Mouse (Mus musculus) limb, embryonic 11.5 days (tissue): ENCODE data around the gene B830017H08Rik. TPM values are rescaled to one million over a fixed set of nuclear protein-coding genes. Genes with fewer than 3 reads are reported as not detected.

ENCODE experiments used
- ATAC-seq: fragments of 200-750 bp; cut with Nextera tagmentation; 2 replicates; pipeline ENCODE4 v1.8.0; 2017; ENCODE audit warnings: low read depth; ENCODE audit not compliant: insufficient number of reproducible peaks, low FRiP score, low TSS enrichment
- DNase-seq: peaks from one replicate; pipeline ENCODE4 v3.0.0-alpha.2; 2015; ENCODE audit warnings: low spot score
- H3K27ac ChIP-seq: fragments of 300-500 bp; sonication (generic); replicated peaks from 2 replicates; pipeline ENCODE4 v1.5.1; 2014; ENCODE audit warnings: low read depth, mild to moderate bottlenecking, low read length
- H3K27me3 ChIP-seq: fragments of 300-500 bp; sonication (generic); 2 replicates; pipeline ENCODE4 v1.6.1; 2014; ENCODE audit warnings: mild to moderate bottlenecking, low read length, mixed read lengths; ENCODE audit not compliant: control insufficient read depth, insufficient read depth
- H3K36me3 ChIP-seq: fragments of 300-500 bp; sonication (generic); 2 replicates; pipeline ENCODE4 v1.6.1; 2014; ENCODE audit warnings: mild to moderate bottlenecking, low read length, moderate library complexity, mixed read lengths; ENCODE audit not compliant: control insufficient read depth, insufficient read depth
- H3K4me1 ChIP-seq: fragments of 300-500 bp; sonication (generic); 2 replicates; pipeline ENCODE4 v1.6.1; 2014; ENCODE audit warnings: low read length, mixed read lengths; ENCODE audit not compliant: control insufficient read depth, insufficient read depth
- H3K4me2 ChIP-seq: fragments of 300-500 bp; sonication (generic); 2 replicates; pipeline ENCODE4 v1.6.1; 2014; ENCODE audit warnings: low read depth, mild to moderate bottlenecking, moderate library complexity; ENCODE audit not compliant: severe bottlenecking
- H3K4me3 ChIP-seq: fragments of 300-500 bp; sonication (generic); 2 replicates; pipeline ENCODE4 v1.5.1; 2014; ENCODE audit warnings: low read depth, low read length
- H3K9ac ChIP-seq: fragments of 300-500 bp; sonication (generic); 2 replicates; pipeline ENCODE4 v1.6.1; 2014; ENCODE audit warnings: mild to moderate bottlenecking, low read length
- H3K9me3 ChIP-seq: fragments of 300-500 bp; sonication (generic); 2 replicates; pipeline ENCODE4 v1.6.1; 2016; ENCODE audit warnings: low read length; ENCODE audit not compliant: control insufficient read depth
- WGBS: fragments of 180-500 bp; shearing (Covaris S2); extraction: QIAGEN DNeasy Blood & Tissue Kit; methylation state at CpG from one replicate; pipeline ENCODE4 v1.1.7; 2014; 5-methylcytosine and 5-hydroxymethylcytosine counted together
- polyA plus RNA-seq: library from polyadenylated mRNA; unstranded; fragments of >200 nt; fragmentation: Nextera tagmentation; extraction: Ambion mirVana; gene quantifications from 2 replicates; pipeline ENCODE4 v1.2.1, GENCODE M21; 2014

Gene B830017H08Rik
- 0.73 and 0.77 TPM in 2 replicates for polyA plus RNA-seq

DNA sequence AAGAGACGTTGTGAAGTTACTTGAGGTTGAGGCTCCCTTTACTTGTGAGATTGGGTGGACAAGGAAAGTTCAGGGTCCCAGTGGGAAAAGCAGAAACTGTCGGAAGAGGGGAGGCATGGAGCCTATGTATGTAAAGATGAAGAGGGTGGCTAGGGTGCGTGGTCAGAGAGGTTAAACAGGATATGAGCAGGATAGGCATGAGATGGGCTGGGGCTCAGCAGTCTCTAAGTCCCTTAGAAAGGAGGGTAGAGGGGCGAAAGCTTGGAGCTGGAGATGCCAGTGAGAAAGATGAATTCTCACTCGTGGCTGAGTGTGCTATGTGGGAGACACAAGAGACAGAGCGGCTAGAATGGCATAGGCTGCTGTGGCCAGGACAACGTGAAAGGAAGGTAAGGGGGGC lies at the start of gene B830017H08Rik:
TSS of gene B830017H08Rik (plus strand) at position 301 of the 400 bp plus-strand sequence.
- Histone ChIP-seq H3K4me3 (peak within 1 kb of the TSS; percentile 57), H3K27ac (no peak within 1 kb of the TSS), H3K27me3 (peaks cover 45% of the 10 kb centered on the region), H3K4me1 (peaks cover 33% of the 10 kb centered on the region), H3K4me2 (peak within 1 kb of the TSS; percentile 99), H3K9ac (peak within 1 kb of the TSS; percentile 72), H3K36me3 (no peaks in the 10 kb centered on the region), H3K9me3 (no peaks in the 10 kb centered on the region)
- ATAC-seq (no peak), DNase-seq (no peak)
- 24% methylated on average over 7 of the region's 7 CpGs for WGBS

DNA sequence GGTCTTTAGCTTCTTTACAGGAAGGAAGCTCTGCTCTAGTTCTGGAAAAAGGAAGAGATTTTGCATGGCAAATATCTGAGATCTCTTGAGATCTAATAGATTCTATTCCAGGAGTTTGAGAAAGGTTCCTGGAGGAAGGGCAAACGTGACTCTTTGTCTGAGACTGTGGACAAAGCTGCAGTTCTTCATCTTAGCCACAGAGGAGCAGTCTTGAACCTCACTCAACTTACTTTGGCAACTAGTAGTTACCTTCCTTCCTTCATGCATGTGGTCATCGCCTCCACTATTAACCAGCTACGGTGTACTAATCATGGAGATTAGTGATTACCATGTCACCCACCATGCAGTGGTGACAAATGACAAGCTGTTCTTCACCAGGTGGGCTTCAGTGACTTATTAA lies 47.6 kb upstream of the B830017H08Rik start:
- Histone ChIP-seq H3K4me2 (no peak overlapping the region), H3K27ac (no peak overlapping the region), H3K4me3 (no peak overlapping the region), H3K4me1 (no peaks in the 10 kb centered on the region), H3K9ac (no peak overlapping the region), H3K27me3 (no peaks in the 10 kb centered on the region), H3K36me3 (peaks cover 11% of the 10 kb centered on the region), H3K9me3 (no peaks in the 10 kb centered on the region)
- DNase-seq (no peak), ATAC-seq (no peak)
- 64% methylated on average over 3 of the region's 3 CpGs for WGBS

DNA sequence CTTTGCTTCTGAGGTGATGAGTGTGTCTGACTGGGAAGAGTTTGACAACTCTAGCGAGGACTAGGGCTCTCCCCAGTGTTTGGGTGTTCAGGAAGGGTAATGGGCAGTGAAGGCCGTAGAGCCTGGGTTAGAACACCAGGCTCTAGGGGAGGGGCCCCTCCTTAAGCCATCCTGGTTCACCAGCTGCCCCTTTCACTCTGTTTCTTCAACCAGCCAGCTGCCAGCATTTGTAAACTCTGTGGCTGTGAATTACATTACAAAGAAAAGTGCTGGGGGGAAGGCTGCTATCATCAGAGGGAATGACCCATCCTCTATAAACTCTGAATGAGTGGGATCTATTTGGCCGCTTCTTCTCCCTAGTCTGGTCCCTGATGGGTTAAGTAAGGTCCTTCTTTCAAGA lies 40.2 kb upstream of the B830017H08Rik start:
- H3K4me2 ChIP-seq = no peak overlapping the region

DNA sequence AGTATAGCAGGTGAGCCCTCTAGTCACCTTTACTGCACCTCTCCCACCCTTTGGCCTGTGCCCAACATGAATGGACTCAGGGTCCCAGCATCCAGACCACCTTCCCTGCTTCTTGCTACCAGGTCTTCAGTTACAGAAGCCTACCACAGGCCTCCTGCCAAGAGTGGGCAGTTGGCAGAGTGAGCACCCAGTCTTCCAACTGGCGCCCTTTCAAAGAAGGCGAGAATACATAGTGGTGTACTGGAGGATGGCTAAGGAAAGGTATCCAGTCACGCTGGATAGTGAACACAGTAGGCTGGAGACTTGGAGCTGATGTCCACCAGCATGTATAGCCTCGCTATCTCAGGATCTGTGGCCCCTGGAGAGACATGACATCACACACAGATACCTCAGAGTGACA lies 38.9 kb upstream of the B830017H08Rik start:
- Histone ChIP-seq H3K36me3 (peaks cover 6% of the 10 kb centered on the region; the same call in 1 of the 2 replicates), H3K9ac (no peak overlapping the region), H3K4me1 (peaks cover 8% of the 10 kb centered on the region), H3K4me3 (no peak overlapping the region), H3K9me3 (no peaks in the 10 kb centered on the region), H3K27ac (no peak overlapping the region), H3K27me3 (no peaks in the 10 kb centered on the region), H3K4me2 (no peak overlapping the region)
- DNase-seq (no peak), ATAC-seq (no peak)
- WGBS = 86% methylated on average over 4 of the region's 4 CpGs

More for the DNA sequence above, 40.2 kb upstream of the B830017H08Rik start:
- Histone ChIP-seq H3K9ac (no peak overlapping the region), H3K4me1 (0 out of 2 replicates have a peak, but pooled peaks cover 2% of the 10 kb centered on the region), H3K4me3 (no peak overlapping the region), H3K27ac (no peak overlapping the region), H3K36me3 (peaks cover 7% of the 10 kb centered on the region; the same call in 1 of the 2 replicates), H3K27me3 (no peaks in the 10 kb centered on the region), H3K9me3 (no peaks in the 10 kb centered on the region)
- ATAC-seq (no peak), DNase-seq (no peak)
- WGBS = 71% methylated on average over 3 of the region's 3 CpGs

DNA sequence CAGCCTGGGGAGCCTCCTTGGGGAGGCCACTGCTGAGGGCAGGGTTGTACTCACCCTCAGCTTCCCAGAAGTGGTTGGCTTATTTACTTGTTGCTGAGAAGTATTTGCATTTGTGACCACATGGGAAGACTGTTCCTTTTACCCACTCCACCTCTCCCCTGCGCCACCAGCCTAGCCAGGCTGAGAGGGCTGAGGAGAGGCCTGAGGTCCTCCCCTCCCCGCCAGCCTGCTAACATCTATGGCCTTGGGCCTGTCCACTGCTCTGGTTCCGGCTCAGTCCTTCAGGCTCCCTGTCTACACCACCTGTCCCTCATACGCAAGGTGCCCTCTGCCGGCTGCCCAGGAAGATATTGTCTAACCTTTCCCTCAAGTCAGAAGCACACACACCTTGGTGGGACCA lies 37.3 kb upstream of the B830017H08Rik start:
- H3K4me1 ChIP-seq = peaks cover 18% of the 10 kb centered on the region
- DNase-seq (no peak), ATAC-seq (no peak)
- H3K4me3 ChIP-seq = no peak overlapping the region
- 53% methylated on average over 5 of the region's 5 CpGs for WGBS
- no peaks in the 10 kb centered on the region for H3K27me3 ChIP-seq
- no peak overlapping the region for H3K27ac ChIP-seq
- H3K4me2 ChIP-seq = no peak overlapping the region
- H3K36me3 ChIP-seq = peaks cover 3% of the 10 kb centered on the region; the same call in 1 of the 2 replicates
- no peak overlapping the region for H3K9ac ChIP-seq
- H3K9me3 ChIP-seq = no peaks in the 10 kb centered on the region

DNA sequence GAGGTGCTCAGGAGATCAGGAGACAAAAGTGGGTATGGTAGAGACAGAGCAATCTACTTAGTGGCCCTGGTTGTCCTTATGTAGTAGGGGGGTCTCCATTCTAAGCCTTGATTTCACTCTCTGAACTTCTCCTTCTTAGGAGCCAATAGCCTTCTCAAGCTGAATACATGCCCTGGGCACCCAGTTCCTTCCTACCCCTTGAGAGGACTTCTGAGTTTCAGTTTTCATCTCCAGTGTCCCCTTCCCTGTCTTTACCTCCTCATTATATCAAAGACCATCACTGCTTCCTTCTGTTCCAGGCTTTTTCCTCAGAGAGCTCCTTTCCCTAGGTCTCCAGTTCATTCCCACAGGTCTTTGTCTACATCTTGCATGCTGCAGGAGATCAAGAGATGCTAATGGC lies 36.4 kb upstream of the B830017H08Rik start:
- peak overlapping the region; percentile 92 for H3K27ac ChIP-seq
- no peak for DNase-seq
- peak overlapping the region; percentile 94 for H3K9ac ChIP-seq
- no peaks in the 10 kb centered on the region for H3K9me3 ChIP-seq
- peak overlapping the region; percentile 81 for H3K4me3 ChIP-seq
- H3K4me1 ChIP-seq = peaks cover 22% of the 10 kb centered on the region
- H3K36me3 ChIP-seq = peaks cover 3% of the 10 kb centered on the region; the same call in 1 of the 2 replicates
- H3K27me3 ChIP-seq = peaks cover 4% of the 10 kb centered on the region; the same call in 1 of the 2 replicates
- ATAC-seq = no peak
- H3K4me2 ChIP-seq = peak overlapping the region; percentile 82

DNA sequence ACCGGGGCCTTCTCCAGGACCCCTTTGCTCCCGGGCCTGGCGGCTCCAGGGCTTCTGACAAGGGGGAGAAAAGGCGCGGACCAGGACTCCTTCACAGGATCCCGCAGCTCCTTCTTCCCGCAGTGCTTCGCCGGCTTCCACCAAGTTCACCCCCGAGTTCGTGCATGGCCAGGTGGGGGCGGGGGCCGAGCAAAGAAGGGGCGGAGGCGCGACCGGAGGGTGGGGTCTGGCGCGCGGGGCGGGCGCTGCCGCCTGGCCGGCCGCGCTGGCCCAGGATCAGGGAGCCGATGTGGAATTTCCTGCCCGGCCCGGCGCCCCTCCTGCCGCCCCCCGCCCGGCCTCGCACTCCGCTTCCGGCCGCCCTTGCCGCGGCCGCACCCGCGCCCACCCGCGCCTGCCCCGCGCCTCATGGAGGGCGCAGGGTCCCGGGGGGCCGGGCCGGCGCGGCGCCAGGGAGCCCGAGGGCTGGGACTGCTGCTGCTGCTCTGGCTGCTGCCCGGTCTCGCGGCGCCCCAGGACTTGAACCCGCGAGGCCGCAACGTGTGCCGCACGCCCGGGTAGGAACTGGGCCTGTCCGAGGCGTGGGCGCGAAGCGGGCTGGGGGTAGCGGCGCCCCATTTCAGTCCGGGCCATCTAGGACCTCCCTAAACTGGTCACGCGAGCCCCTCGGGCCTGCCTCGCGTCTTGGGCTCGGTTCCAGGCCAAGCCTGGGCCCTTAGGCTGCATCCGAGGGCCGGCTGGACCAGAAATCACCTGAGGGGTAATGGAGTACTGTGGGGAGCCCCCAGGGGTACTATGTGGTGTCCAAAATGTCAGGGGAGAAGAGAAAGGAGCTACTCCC lies 35.7 kb upstream of the B830017H08Rik start, which contains the start of gene Scarf2:
TSS of gene Scarf2 (plus strand) at position 312 of the 841 bp plus-strand sequence.
- peaks cover 25% of the 10 kb centered on the region for H3K4me1 ChIP-seq

DNA sequence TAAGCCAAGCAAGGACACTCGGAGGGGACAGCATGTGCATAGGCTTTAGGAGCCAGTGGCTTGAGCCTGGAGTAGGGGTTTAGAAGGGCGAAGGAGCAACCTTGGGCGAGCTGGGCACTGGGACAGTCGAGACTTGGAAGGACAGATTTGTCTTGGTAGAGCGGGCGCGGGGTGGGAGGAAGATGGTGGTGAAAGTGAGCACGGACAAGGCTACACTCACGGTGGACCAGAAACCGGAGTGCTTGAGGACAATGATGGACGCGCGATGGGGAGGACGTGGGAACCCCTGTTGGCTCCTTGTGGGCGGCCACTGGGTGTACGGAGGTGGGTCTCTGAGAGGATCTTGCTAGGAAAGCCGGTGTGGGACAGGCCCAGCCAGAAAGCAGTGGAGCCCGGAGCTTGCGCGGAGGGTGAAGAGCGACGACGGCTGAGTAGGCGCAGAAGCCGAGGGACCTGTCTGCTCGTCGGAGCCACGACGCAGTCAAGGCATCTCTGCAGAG lies 35.1 kb upstream of the B830017H08Rik start:
- H3K4me2 ChIP-seq = peak overlapping the region; percentile 82
- ATAC-seq = peak; percentile 21; the same call in 1 of the 2 replicates
- H3K9ac ChIP-seq = peak overlapping the region; percentile 94
- peak overlapping the region; percentile 92 for H3K27ac ChIP-seq
- 3% methylated on average over 29 of the region's 29 CpGs for WGBS
- H3K36me3 ChIP-seq = peaks cover under 1% of the 10 kb centered on the region; the same call in 1 of the 2 replicates
- H3K27me3 ChIP-seq = peaks cover 15% of the 10 kb centered on the region
- no peaks in the 10 kb centered on the region for H3K9me3 ChIP-seq
- peak; percentile 73 for DNase-seq
- peaks cover 32% of the 10 kb centered on the region for H3K4me1 ChIP-seq
- H3K4me3 ChIP-seq = peak overlapping the region; percentile 81

More for the DNA sequence above, 35.7 kb upstream of the B830017H08Rik start, which contains the start of gene Scarf2:
- no peaks in the 10 kb centered on the region for H3K9me3 ChIP-seq
- peak within 1 kb of the TSS; percentile 94 for H3K9ac ChIP-seq
- DNase-seq (peak; percentile 86), ATAC-seq (peak; percentile 69)
- peaks cover 9% of the 10 kb centered on the region; the same call in 1 of the 2 replicates for H3K27me3 ChIP-seq
- H3K27ac ChIP-seq = peak within 1 kb of the TSS; percentile 92
- H3K36me3 ChIP-seq = peaks cover 3% of the 10 kb centered on the region; the same call in 1 of the 2 replicates
- peak within 1 kb of the TSS; percentile 82 for H3K4me2 ChIP-seq
- H3K4me3 ChIP-seq = peak within 1 kb of the TSS; percentile 81
- under 1% methylated on average over 71 of the region's 81 CpGs for WGBS
